Mouse (Mus musculus): ENCODE results near the gene Ola1.

Ola1 gene

DNA sequence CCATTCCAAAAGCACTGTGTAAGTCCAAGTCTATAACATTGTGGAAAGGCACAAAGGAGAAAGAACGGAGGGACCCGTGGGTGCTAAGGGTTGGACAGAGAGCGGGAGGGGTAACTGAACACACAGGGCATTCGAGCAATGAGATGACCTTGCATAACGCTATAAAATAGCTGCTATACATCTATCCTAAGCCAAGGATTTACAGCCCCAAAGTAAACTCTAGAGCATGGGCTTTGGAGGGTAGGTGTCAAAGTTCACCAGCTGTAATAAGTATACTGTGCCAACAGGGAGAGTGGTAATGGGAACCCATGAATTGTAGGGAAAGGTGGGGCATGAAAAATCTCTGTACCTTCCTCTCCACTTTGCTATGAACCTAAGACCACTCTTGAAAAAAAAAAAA is at the start of gene Ola1:
Ola1 (minus strand) TSS at position 12 of the 400 bp plus-strand sequence.
- no peak for DNase-seq (ENCODE audit: low read depth, low spot score)

- peak; percentile 39 for DNase-seq (ENCODE audit: low read depth, low spot score)
Measured at GRCm38 (mm10) chr2:73268281-73268680, 49.6 kb upstream of the Ola1 start.

DNA sequence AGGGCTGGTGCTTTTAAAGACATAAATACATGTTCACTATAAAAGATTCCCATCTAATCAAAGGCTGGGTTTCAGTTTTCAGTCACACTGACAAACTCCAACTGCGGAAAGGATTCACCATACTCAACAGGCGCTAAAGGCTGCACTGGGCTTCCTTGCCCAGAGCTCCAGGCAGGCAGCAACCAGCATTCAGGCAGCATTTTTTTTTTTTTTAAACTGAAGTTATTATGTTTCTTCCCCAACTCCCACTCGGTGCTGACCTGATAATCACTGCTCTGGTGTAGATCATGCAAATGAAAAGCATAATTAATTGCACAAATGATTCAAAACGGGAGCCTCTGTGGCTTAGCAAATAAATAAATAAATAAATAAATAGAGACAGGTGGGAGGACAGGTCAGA is 49.1 kb upstream of the Ola1 start:
- no peak for DNase-seq (ENCODE audit: low read depth, low spot score)

- no peak for DNase-seq (ENCODE audit: low read depth, low spot score)
Measured at GRCm38 (mm10) chr2:73267231-73267630, 48.5 kb upstream of the Ola1 start.

DNA sequence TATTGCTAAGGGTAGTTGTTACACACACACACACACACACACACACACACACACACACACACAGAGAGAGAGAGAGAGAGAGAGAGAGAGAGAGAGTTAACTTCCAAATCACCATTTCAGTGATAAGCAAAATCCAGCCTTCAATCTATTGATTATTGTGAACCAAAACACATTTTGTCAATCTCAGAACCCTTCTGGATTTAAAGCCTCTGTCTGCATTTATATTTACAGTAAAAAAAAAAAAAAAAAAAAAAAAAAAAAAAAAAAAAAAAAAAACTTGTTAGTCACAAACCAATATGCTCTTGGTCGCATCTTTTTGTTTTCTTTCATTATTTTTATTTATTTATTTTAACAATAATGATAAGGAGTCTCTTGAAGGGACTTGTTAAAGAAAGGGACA is 47.9 kb upstream of the Ola1 start:
- DNase-seq (ENCODE audit: low read depth, low spot score) = no peak

GRCm38 (mm10) chr2:73266011-73266410 is 47.3 kb upstream of the Ola1 start:
- no peak for DNase-seq (ENCODE audit: low read depth, low spot score)

- no peak for DNase-seq (ENCODE audit: low read depth, low spot score)
Measured at GRCm38 (mm10) chr2:73264611-73265195, 46.0 kb upstream of the Ola1 start.

DNA sequence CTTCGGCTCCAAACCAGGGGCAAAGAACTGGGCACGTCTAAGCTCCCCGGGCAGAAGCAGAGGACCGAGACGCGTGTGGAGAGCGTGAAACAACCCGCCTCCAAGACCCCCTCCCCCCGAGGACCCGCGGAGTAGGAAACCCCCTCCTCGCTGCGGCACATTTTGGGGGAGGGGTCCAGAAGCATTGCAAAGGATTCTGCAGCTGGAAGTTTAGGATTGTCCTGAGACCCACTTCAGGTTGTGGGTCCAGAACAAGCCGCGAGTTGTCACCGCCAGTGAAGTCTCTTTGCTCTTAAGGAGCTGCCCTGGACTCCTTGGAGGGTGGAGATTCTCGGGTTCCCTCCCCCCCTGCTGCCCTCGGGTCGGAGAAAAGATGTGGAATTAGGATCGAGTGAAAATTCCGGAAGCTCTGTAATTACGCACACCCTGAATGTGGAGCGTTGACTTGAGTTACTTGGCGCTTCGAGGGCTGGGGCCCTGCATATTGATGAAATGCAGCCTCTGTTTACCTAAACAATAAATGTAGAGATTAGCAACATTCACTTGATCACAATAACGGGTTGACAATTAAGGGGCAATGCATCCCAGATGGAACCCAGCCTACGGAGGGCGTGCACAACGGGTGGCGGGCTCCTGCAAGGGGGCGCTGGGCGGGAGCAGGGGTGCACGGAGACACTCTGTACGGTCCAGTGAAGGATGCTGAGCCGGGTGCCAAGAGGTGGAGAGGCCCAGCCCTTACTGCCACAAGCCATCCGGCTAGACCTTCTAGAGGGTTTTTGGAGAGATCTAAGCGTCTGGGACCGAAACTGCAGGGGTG is 45.3 kb upstream of the Ola1 start:
- peak; percentile 55 for DNase-seq (ENCODE audit: low read depth, low spot score)

DNA sequence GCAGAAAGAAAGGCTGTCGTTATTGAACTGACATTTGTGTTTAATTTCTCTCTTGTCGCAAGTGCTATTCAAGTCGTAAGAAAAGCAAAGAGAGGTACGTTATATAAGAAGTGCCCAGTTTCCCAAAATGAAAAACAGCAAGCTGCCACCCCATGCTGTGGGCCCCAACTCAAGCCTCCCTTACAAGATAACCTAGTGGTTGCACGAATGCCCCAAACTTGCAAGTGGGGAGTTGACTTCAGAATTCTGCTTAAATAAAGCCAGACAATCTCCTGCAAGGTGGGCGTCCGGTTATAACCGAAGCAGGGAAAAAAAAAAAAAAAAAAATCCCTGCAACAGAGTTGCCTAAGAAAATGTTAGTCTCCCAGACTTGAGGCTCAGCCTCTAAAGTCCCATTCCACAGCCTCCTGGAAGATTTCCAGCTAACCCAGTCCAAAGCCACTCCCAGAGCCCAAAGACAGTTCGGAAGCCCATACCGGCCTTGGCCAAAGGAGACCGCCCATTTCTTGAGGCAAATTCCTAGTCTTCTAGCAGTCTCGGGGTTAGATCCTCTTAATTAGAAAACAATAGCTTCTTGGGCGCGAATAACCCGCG is 44.5 kb upstream of the Ola1 start:
- no peak for DNase-seq (ENCODE audit: low read depth, low spot score)

- no peak for DNase-seq (ENCODE audit: low read depth, low spot score)
Measured at GRCm38 (mm10) chr2:73248701-73249100, 30.0 kb upstream of the Ola1 start.

DNA sequence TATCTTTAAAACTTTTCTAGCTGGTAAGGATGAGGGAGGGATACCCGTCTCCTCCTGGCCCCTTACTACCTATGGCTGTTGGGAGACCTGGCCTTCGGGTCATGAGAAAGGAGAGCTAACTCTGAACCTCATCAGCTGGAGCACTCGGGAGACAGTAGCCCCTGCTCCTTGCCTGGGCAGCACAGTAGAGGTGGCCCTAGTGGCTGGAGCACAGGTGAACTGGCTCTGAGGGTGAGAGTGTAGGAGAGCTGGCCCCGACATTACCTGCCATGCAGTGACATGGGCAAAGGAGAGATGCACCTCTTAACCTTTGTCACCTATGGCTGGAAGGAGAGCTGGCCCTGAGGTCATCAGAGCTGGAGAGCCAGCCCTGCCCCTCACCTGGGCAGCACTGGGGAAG is 22.6 kb upstream of the Ola1 start:
- DNase-seq (ENCODE audit: low read depth, low spot score) = no peak

- DNase-seq (ENCODE audit: low read depth, low spot score) = no peak
Measured at GRCm38 (mm10) chr2:73231081-73231480, 12.4 kb upstream of the Ola1 start.

GRCm38 (mm10) chr2:73213871-73214659 is 4.7 kb downstream of the Ola1 start:
- DNase-seq (ENCODE audit: low read depth, low spot score) = peak; percentile 94

- no peak for DNase-seq (ENCODE audit: low read depth, low spot score)
Measured at GRCm38 (mm10) chr2:73213539-73213870, 5.2 kb downstream of the Ola1 start.

- DNase-seq (ENCODE audit: low read depth, low spot score) = no peak
Measured at GRCm38 (mm10) chr2:73204328-73204727, 14.4 kb downstream of the Ola1 start.

- no peak for DNase-seq (ENCODE audit: low read depth, low spot score)
Measured at GRCm38 (mm10) chr2:73188488-73188887, 30.2 kb downstream of the Ola1 start.

GRCm38 (mm10) chr2:73185185-73185584 is 33.5 kb downstream of the Ola1 start:
- DNase-seq (ENCODE audit: low read depth, low spot score) = no peak

DNA sequence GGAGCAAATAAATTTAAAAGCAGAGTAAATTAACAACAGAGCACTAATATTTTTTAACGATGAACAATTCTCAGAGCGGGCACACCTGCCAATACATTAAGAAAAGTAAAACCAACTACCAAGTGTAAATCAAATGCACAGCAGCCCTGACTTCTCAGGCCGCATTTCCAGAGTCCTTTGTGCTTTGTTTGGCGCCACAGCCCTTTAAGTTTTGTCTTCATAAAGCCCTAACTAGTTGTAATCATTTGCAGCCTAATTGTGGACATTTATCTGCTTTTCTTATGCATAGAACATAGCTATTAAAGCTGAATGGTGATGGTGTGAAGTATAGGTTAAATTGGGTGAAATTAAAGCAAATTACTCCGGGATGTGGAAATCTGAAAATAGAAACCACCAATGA is 49.2 kb downstream of the Ola1 start:
- DNase-seq (ENCODE audit: low read depth, low spot score) = no peak

DNA sequence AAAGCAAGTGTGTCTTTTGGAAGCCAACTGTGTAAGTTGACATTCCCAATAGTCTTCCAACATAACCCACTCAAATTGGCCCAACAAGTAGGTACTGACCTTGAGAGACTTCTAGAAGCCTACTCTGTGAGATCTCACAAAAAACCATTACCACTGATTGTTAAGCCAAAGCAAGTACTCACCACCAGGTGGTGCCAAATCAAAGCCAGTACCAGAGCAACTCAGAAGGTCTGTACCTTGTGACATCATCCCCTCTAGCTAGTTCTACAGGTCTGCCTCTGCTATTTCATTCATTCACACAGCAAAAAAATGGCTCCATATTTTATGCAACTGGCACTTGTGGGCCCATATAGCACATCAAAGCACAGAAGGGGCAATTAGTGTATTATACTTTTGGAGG is 51.6 kb downstream of the Ola1 start:
- peak; percentile 42 for DNase-seq (ENCODE audit: low read depth, low spot score)

DNA sequence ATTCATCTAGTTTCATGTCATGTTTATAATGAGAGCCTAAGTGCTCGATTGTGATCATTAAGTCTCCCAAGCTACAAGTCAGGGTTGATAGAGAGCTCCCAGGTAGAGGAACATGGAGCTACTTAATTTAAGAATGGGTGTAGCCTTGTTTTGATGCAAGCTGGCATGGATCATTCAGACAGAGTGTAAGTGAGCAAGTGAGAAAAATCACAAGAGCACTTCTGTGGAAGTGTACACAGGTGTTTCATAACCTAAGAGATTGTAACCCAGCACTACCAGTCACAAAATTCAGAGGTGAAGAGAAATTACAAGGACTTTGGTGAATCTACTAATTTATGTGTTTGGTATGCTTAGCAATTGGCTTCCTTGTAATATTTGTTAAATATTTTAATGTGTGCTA is 54.1 kb downstream of the Ola1 start:
- DNase-seq (ENCODE audit: low read depth, low spot score) = no peak

DNA sequence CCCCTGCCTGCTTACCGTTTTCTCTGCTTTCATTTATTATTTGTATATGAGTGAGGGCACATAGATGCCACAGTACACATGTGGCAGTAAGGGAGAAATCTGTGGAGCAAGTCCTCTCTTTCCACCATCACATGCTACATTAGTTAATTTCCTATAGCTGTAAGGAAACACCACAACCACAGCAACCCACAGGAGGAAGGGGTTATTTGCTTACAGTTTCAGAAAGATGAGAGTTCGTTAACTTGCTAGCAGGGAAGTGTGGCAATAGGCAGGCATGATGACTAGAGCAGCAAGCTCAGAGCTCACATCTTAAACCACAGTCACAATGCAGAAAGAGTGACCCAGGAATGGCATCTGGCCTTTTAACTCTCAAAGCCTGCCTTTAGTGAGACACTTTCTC is 58.0 kb downstream of the Ola1 start:
- no peak for DNase-seq (ENCODE audit: low read depth, low spot score)

GRCm38 (mm10) chr2:73157202-73157601 is 61.5 kb downstream of the Ola1 start:
- DNase-seq (ENCODE audit: low read depth, low spot score) = no peak
